Mouse (Mus musculus): ENCODE results near the gene Tmprss12. TPM values are rescaled to one million over a fixed set of nuclear protein-coding genes. Genes with fewer than 3 reads are reported as not detected.
"Not testable (repeated sequence)": the region's sequence is repeated elsewhere in the genome, so short reads cannot be mapped to it uniquely, and the experiment has no call there.

Gene Tmprss12
- not detected for total RNA-seq (2021)

DNA sequence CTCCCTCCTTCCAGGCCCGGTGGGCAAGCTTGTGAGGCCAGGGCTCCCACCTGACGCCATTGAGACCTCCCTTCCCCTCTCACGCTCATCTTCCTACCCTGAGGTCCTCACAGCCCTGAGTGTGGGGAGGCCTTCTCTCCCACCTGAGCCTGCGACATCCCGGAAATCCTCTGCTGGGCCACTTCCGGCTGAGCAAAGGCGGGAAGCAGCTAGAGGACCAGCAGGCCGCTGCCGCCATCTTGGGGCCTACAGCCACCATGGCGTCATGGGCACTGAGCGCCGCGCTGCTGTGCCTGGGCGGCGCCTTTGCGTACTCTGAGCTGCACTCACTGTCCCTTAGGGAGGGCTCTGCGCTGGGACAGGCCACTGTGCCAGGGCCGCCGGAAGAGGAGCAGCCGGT is at the start of gene Tmprss12:
Gene Tmprss12 (plus strand): TSS at position 212 of the 400 bp plus-strand sequence.
- DNase-seq = no peak
- intact Hi-C loops (cut with DNase I) = no loop called here

GRCm38 (mm10) chr15:100231616-100232525 is 48.8 kb upstream of the Tmprss12 start:
- DNase-seq = no peak
- intact Hi-C loops (cut with DNase I) = no loop called here

GRCm38 (mm10) chr15:100235208-100235965 is 45.2 kb upstream of the Tmprss12 start:
- intact Hi-C loops (cut with DNase I) = no loop called here
- DNase-seq = no peak

DNA sequence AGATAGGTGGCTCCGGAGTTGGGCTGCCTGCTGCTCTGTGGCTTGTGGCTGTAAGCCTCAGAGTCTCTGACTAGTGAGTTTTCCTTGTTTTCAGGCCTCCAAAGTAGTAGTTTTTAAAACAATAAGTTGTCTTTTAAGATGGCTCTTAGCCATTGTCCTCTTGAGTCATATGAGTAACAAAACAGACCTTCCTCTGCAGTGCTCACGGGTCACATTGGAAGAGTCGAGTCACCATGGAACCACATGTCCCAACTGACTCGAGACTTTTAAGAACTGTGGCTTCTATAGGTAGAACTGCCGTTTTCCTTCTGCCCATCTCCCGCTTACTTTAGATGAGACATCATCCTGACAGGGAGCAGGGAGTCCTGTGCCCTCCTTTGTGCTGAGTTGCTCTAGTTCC is 43.7 kb upstream of the Tmprss12 start:
- intact Hi-C loops (cut with DNase I) = no loop called here
- no peak for DNase-seq

DNA sequence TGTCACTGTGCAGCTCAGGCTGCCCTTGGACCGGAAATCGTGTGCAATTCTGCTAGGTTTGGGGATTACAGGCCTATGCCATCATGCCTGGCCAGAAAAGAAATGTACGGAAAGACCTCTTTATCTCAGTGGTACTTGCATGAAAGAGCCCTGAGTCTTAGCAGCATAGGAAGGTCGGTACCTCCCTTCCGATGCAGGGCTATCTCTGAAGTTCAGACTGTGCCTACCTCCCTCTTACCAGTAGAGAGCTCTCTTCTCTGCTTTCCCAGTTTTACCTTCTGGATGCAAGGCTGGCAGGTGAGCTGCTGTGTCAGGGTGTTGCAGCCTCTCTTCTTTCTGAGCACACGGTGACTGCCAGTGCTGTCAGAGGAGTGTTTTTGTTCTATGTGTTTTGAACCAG is 38.9 kb upstream of the Tmprss12 start:
- intact Hi-C loops (cut with DNase I) = no loop called here

GRCm38 (mm10) chr15:100245951-100246350 is 34.7 kb upstream of the Tmprss12 start:
- intact Hi-C loops (cut with DNase I) = no loop called here
- DNase-seq = no peak

More for the DNA sequence above, 38.9 kb upstream of the Tmprss12 start:
- no peak for DNase-seq

DNA sequence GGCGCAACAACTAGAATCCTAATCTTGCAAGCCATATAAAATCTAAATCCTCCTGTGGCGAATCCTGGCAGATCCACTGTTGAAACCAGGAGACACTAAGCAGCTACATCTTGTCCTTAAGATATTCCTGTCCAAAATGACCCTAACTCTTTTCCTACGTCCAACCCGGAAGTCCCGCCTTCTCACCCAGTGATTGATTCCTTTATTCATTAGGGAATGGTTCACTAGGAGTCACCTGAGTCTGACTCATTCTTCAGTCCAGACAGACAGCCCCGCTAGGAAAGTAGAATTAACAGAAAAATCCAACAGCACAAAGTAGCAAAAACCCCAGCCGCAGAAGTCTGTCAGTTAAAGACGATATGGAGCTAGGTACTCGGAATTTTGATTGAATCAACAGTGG is 33.3 kb upstream of the Tmprss12 start:
- intact Hi-C loops (cut with DNase I) = no loop called here

DNA sequence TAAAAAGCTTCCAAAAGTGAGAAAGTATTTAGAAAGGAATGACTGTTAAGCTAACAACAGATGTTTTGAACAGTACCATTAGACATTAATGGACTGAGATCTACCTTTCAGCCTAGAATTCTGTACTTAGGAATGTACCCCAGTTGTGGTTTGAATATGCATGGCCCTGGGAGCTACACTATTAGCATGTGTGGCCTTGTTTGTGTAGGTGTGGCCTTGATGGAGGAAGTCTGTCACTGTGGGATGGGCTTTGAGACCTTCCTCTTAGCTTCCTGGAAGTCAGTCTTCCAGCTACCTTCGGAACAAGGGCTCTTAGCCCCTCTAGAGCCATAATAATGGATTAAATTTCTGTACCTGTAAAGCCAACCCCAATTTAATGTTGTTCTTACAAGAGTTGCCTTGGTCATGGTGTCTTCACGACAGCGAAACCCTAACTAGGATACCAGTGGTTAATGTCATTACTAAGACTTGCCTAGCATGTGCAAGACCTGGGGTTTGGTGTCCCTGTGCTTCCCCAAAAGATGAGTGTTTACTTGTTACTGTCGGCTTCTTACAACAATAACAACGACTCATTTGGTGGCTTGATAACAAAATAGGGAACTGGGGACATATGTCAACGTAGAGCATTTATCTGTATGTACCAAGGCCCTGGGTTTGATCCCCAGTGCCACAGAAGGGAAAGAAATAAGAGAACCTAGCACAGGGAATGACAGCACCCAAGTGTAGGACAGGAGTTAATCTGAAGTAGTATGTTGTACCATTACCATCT is 31.8 kb upstream of the Tmprss12 start:
- no peak for DNase-seq
- intact Hi-C loops (cut with DNase I) = no loop called here

More for the DNA sequence above, 33.3 kb upstream of the Tmprss12 start:
- no peak for DNase-seq

GRCm38 (mm10) chr15:100251153-100251780 is 29.4 kb upstream of the Tmprss12 start:
- intact Hi-C loops (cut with DNase I) = no loop called here
- DNase-seq = no peak

DNA sequence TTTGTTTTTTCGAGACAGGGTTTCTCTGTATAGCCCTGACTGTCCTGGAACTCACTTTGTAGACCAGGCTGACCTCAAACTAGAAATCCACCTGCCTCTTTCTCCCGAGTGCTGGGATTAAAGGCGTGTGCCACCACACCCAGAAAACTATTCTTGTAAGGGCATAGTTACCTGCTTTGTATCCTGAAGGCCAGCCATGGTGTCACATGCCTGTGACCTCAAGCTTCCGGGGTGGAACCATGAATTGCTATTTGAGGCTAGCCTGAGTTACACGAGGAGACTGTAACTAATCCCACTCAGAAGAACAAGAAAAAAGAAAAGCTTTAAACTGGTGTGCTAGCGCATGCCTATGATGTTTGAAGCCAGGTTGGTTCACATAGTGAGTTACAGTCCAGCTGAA is 24.3 kb upstream of the Tmprss12 start:
- intact Hi-C loops (cut with DNase I) = no loop called here
- DNase-seq = no peak

DNA sequence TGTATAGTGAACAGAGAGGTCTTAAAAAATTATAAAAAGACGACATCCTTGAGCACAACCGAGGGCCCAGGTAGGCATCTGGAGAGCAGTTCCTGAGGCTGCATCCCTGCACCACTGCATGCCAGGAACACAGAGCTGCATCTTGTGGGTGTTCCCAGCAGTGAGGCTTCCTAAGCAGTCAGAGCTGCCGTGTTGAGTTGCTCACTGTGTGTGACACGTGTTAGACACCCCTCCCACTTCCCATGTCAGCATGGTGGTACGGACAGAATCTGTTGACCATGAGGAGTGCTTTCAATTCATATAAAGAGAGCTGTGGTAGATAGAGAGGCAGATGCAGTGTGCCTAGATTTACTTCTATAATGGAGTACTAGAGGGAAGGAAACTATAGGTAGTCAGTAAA is 23.3 kb upstream of the Tmprss12 start:
- intact Hi-C loops (cut with DNase I) = no loop called here
- DNase-seq = no peak

- intact Hi-C loops (cut with DNase I) = no loop called here
- no peak for DNase-seq
Measured at GRCm38 (mm10) chr15:100258646-100259425, 21.8 kb upstream of the Tmprss12 start.

DNA sequence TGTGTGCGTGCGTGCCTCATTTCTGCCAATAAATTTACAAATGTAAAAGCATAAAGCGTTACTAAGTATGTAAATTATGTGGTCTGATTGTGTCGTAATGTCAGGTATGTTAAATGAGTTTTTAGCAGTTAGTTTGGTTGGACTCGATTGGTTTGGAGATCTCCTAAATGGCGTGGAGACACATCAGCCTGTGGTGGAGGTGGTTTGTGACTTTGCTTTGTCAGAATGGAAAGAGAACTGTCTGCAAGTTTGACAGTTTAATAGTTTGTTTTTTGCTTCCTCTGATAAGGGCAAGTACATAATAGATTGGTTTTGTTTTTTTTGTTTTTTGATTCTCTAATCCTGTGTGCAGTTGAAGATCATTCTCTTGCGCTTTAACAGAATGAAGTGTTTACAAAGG is 20.3 kb upstream of the Tmprss12 start:
- DNase-seq = not testable (repeated sequence)
- intact Hi-C loops (cut with DNase I) = loop anchor here (5.0 kb wide), 1 partner anchor 62 kb away; no protein-coding TSS in a partner anchor

DNA sequence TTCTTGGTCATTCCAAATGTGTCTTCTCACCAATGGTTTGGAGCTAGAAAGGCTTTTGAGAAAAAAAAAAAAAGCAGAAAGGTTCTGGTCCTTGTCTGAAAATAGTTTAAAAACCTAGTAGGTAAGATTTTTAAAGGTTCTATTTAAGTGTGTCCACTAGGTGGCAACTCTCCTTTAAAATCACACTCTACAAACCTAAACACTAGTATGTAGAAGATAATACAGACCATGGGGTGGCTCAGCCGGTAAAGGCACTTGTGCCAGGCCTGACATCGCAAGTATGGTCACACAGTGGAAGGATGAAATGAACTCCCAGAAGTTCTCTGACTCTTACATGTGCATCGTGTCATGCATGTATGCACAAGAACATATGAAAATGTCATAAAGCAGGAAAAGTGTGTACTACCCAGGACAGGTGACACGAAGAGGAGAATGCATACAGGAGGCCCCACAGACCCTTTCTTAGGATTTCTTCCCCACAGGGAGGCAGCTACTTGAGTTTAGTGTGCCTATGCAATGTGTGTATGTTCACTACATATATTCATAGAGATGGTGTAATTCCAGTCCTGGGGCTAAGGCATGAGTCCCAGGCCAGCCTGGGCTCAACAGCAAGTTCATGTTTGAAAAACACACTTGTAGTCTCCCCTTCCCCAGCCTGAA is 17.3 kb upstream of the Tmprss12 start:
- intact Hi-C loops (cut with DNase I) = loop anchor here (2.0 to 5.0 kb wide), 2 partner anchors 59 to 111 kb away; no protein-coding TSS in a partner anchor
- DNase-seq = peak; percentile 7 to 18

DNA sequence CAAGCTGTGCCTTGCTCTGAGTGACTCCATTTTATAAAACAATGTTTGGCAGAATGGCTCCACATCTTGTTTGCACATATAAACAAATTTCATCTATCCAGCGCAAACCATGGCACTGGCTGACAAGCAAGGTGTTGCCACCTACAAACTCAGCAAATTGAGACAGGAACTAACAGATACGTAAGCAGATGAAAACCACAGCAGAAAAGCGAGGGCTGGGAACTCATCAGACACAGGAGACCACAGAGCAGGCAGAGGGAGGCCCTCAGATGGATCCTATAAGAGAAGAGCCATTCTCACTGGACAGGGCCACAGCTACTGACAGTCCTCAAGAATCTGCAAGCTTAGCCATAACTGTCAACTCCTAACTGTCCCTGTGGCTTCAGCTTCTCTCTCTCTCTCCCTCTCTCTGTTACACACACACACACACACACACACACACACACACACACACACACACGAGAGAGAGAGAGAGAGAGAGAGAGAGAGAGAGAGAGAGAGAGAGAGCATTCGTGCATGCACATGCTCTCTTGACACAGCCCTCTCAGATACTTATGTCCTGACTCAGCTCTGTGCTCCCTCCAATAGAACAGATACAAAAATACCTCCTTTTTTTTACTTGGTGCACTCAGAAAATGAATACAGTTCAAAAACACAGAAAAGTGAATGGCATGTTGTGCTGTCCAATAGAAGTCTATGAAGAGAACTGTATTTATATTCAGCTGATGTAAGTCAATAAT is 14.9 kb upstream of the Tmprss12 start:
- intact Hi-C loops (cut with DNase I) = no loop called here
- no peak for DNase-seq

DNA sequence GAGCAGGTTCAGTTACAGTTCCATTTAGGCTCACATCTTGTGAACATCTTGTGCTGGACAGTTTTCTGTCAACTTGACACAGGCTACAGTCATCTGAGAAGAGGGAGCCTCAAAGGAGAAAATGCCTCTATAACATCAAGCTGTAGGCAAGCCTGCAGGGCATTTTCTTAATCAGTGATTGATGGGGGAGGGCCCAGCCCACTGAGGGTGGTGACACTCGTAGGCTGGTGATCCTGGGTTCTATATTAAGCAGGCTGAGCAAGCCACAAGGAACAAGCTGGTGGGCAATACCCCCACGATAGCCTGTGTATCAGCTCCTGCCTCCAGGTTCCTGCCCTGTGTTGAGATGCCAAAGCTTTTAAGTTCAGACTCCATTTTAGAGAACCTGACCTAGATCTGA is 11.7 kb upstream of the Tmprss12 start:
- intact Hi-C loops (cut with DNase I) = no loop called here
- no peak for DNase-seq

GRCm38 (mm10) chr15:100269776-100270175 is 10.9 kb upstream of the Tmprss12 start:
- intact Hi-C loops (cut with DNase I) = no loop called here
- no peak for DNase-seq

- intact Hi-C loops (cut with DNase I); DNase-seq: not testable (repeated sequence)
Measured at GRCm38 (mm10) chr15:100270609-100271008, 10.0 kb upstream of the Tmprss12 start.
